ENCODE assay signal across 8 mouse cellular contexts in genomic region chr13:21716540-21717391, GRCm38 (mm10). TPM values are rescaled to one million over a fixed set of nuclear protein-coding genes. Genes with fewer than 3 reads are reported as not detected.
DNase-seq lines count a peak whose midpoint lies in the region; ATAC-seq and TF ChIP-seq lines count a peak whose summit lies in the region.
"Not testable (repeated sequence)": the region's sequence is repeated elsewhere in the genome, so short reads cannot be mapped to it uniquely, and the experiment has no call there.

No protein-coding gene starts in this region.

- not testable (repeated sequence) for H3K9me3 ChIP-seq in heart, embryonic 15.5 days (replicated peaks); kidney, embryonic 14.5 days (ENCODE audit: control insufficient read depth, low read length); liver, embryonic 16.5 days (replicated peaks; ENCODE audit: control insufficient read depth, low read length); stomach, embryonic 15.5 days

- peak overlapping the region; percentile 91 for H3K27ac ChIP-seq in heart, embryonic 15.5 days
- peak overlapping the region; percentile 99 for H3K27ac ChIP-seq in kidney, embryonic 14.5 days (ENCODE audit: low read depth, low read length)
- H3K27ac ChIP-seq in liver, embryonic 16.5 days (ENCODE audit: low read length), result peak overlapping the region; percentile 97
- peak overlapping the region; percentile 96 for H3K27ac ChIP-seq in stomach, embryonic 15.5 days

- DNase-seq in CD4-positive, CD25-positive, alpha-beta regulatory T cell, adult 2 months (ENCODE audit: low read depth, low spot score), result peak; percentile 42
- DNase-seq in brain, embryonic 14.5 days (ENCODE audit: low read depth), result not testable (repeated sequence)
- peak; percentile 36 to 49 for DNase-seq in monocyte, adult 2 months (ENCODE audit: low read depth in 1 of 2, low spot score in 2 of 2)

- not testable (repeated sequence) for H3K27me3 ChIP-seq in heart, embryonic 15.5 days; kidney, embryonic 14.5 days (ENCODE audit: control insufficient read depth, insufficient read depth, low read length); liver, embryonic 16.5 days (ENCODE audit: control insufficient read depth, insufficient read depth, low read depth, low read length); stomach, embryonic 15.5 days (replicated peaks)

- not testable (repeated sequence) for H3K36me3 ChIP-seq in heart, embryonic 15.5 days; kidney, embryonic 14.5 days (ENCODE audit: control insufficient read depth, insufficient read depth, low read length); liver, embryonic 16.5 days (ENCODE audit: control insufficient read depth, insufficient read depth); stomach, embryonic 15.5 days

- peaks cover 27% of the 10 kb centered on the region for H3K4me1 ChIP-seq in heart, embryonic 15.5 days (replicated peaks)
- H3K4me1 ChIP-seq in kidney, embryonic 14.5 days (ENCODE audit: control insufficient read depth, insufficient read depth, low read length), result peaks cover 13% of the 10 kb centered on the region; the same call in 1 of the 2 replicates
- peaks cover 30% of the 10 kb centered on the region for H3K4me1 ChIP-seq in liver, embryonic 16.5 days (ENCODE audit: control insufficient read depth, low read depth, low read length)
- peaks cover 21% of the 10 kb centered on the region for H3K4me1 ChIP-seq in stomach, embryonic 15.5 days

- TF ChIP-seq CTCF in brain, embryonic 14.5 days (IDR thresholded peaks at IDR 0.05; ENCODE audit: borderline replicate concordance, extremely low read depth, insufficient read depth, insufficient read length), result not testable (repeated sequence)

- TF ChIP-seq POLR2A in brain, embryonic 14.5 days (IDR thresholded peaks at IDR 0.05; ENCODE audit: borderline replicate concordance, extremely low read depth, insufficient read depth, insufficient read length, poor library complexity, severe bottlenecking), result peak; percentile 28; the same call in 1 of the 2 replicates

- H3K9ac ChIP-seq in heart, embryonic 15.5 days, result peak overlapping the region; percentile 63
- peak overlapping the region; percentile 81 for H3K9ac ChIP-seq in kidney, embryonic 14.5 days (ENCODE audit: low read depth, low read length)
- H3K9ac ChIP-seq in liver, embryonic 16.5 days (ENCODE audit: low read depth, low read length), result peak overlapping the region; percentile 79
- peak overlapping the region; percentile 50 for H3K9ac ChIP-seq in stomach, embryonic 15.5 days

- H3K4me3 ChIP-seq in heart, embryonic 15.5 days, result peak overlapping the region; percentile 49
- H3K4me3 ChIP-seq in kidney, embryonic 14.5 days (ENCODE audit: low read length), result peak overlapping the region; percentile 47
- H3K4me3 ChIP-seq in liver, embryonic 16.5 days (ENCODE audit: low read depth, low read length), result peak overlapping the region; percentile 55
- H3K4me3 ChIP-seq in stomach, embryonic 15.5 days (replicated peaks), result peak overlapping the region; percentile 46

- peak overlapping the region; percentile 83 for H3K4me2 ChIP-seq in heart, embryonic 15.5 days
- H3K4me2 ChIP-seq in kidney, embryonic 14.5 days (replicated peaks; ENCODE audit: low read depth, low read length), result peak overlapping the region; percentile 76
- peak overlapping the region; percentile 82 for H3K4me2 ChIP-seq in liver, embryonic 16.5 days (ENCODE audit: low read depth, low read length)
- H3K4me2 ChIP-seq in stomach, embryonic 15.5 days, result peak overlapping the region; percentile 69

- peak; percentile 13 for ATAC-seq in erythroid progenitor cell, adult 5-6 weeks (replicated peaks; ENCODE audit: low FRiP score, poor library complexity, severe bottlenecking)
- ATAC-seq in heart, embryonic 15.5 days (replicated peaks; ENCODE audit: insufficient number of reproducible peaks, insufficient read depth, low FRiP score, low read depth), result 0 out of 2 replicates have a peak, but pooled peaks have one; percentile 5
- not testable (repeated sequence) for ATAC-seq in kidney, embryonic 14.5 days (ENCODE audit: low FRiP score, low TSS enrichment); stomach, embryonic 15.5 days (ENCODE audit: insufficient read depth, low FRiP score, low read depth)
- ATAC-seq in liver, embryonic 16.5 days (ENCODE audit: low read depth), result peak; percentile 5; the same call in 1 of the 2 replicates

- 0% methylated on average over 15 of the region's 38 CpGs for WGBS in heart, embryonic 15.5 days
- WGBS in kidney, embryonic 14.5 days, result under 1% methylated on average over 9 of the region's 38 CpGs
- WGBS in liver, embryonic 16.5 days (ENCODE audit: insufficient replicate concordance), result 1% methylated on average over 9 of the region's 38 CpGs
- under 1% methylated on average over 16 of the region's 38 CpGs for WGBS in stomach, embryonic 15.5 days

RNA-seq across cellular contexts. Expression of gene Hist1h2ai, which starts 0.5 kb away (rescaled TPM):
- 14.3 and 24.3 TPM in 2 replicates for polyA plus RNA-seq in brain, embryonic 14.5 days (2012; rRNA removed)
- 22.6 and 24.1 TPM in 2 replicates for total RNA-seq in erythroid progenitor cell, adult 5-6 weeks (2015; ENCODE audit: low replicate concordance)
- 2,450 and 5,888 TPM in 2 replicates for total RNA-seq in erythroid progenitor cell, adult 5-6 weeks (2017; ENCODE audit: low replicate concordance)
- polyA plus RNA-seq in heart, embryonic 15.5 days (2015; fragmentation: Nextera tagmentation; extraction: Ambion mirVana), result 9.9 and 11.4 TPM in 2 replicates
- polyA plus RNA-seq in kidney, embryonic 14.5 days (2014; fragmentation: Nextera tagmentation; extraction: Ambion mirVana), result 28.1 and 88.2 TPM in 2 replicates
- 18.6 and 20.0 TPM in 2 replicates for polyA plus RNA-seq in liver, embryonic 16.5 days (2015; fragmentation: Nextera tagmentation; extraction: Ambion mirVana)
- 25.1 TPM in 2 replicates for polyA plus RNA-seq in stomach, embryonic 15.5 days (2015; fragmentation: Nextera tagmentation; extraction: Ambion mirVana)

RNA-seq across cellular contexts. Expression of gene Hist1h3h, which starts 0.7 kb away (rescaled TPM):
- polyA plus RNA-seq in brain, embryonic 14.5 days (2012; rRNA removed), result 39.0 and 49.4 TPM in 2 replicates
- 64.9 and 143 TPM in 2 replicates for total RNA-seq in erythroid progenitor cell, adult 5-6 weeks (2015; ENCODE audit: low replicate concordance)
- total RNA-seq in erythroid progenitor cell, adult 5-6 weeks (2017; ENCODE audit: low replicate concordance), result 379 and 793 TPM in 2 replicates
- 1.5 and 5.4 TPM in 2 replicates for polyA plus RNA-seq in heart, embryonic 15.5 days (2015; fragmentation: Nextera tagmentation; extraction: Ambion mirVana)
- polyA plus RNA-seq in kidney, embryonic 14.5 days (2014; fragmentation: Nextera tagmentation; extraction: Ambion mirVana), result 11.7 and 35.9 TPM in 2 replicates
- 4.4 and 13.9 TPM in 2 replicates for polyA plus RNA-seq in liver, embryonic 16.5 days (2015; fragmentation: Nextera tagmentation; extraction: Ambion mirVana)
- 4.7 and 6.3 TPM in 2 replicates for polyA plus RNA-seq in stomach, embryonic 15.5 days (2015; fragmentation: Nextera tagmentation; extraction: Ambion mirVana)

RNA-seq across cellular contexts. Expression of gene Hist1h2bl, which starts 0.8 kb away (rescaled TPM):
- 11.3 and 14.5 TPM in 2 replicates for polyA plus RNA-seq in brain, embryonic 14.5 days (2012; rRNA removed)
- 989 and 1,130 TPM in 2 replicates for total RNA-seq in erythroid progenitor cell, adult 5-6 weeks (2015; ENCODE audit: low replicate concordance)
- 1,595 and 2,060 TPM in 2 replicates for total RNA-seq in erythroid progenitor cell, adult 5-6 weeks (2017; ENCODE audit: low replicate concordance)
- polyA plus RNA-seq in heart, embryonic 15.5 days (2015; fragmentation: Nextera tagmentation; extraction: Ambion mirVana), result 0.47 and 1.3 TPM in 2 replicates
- 3.3 and 5.5 TPM in 2 replicates for polyA plus RNA-seq in kidney, embryonic 14.5 days (2014; fragmentation: Nextera tagmentation; extraction: Ambion mirVana)
- polyA plus RNA-seq in liver, embryonic 16.5 days (2015; fragmentation: Nextera tagmentation; extraction: Ambion mirVana), result 3.5 and 6.2 TPM in 2 replicates
- 1.4 and 4.4 TPM in 2 replicates for polyA plus RNA-seq in stomach, embryonic 15.5 days (2015; fragmentation: Nextera tagmentation; extraction: Ambion mirVana)

RNA-seq across cellular contexts. Expression of gene Hist1h2bm, which starts 5.1 kb away (rescaled TPM):
- 17.0 and 18.2 TPM in 2 replicates for polyA plus RNA-seq in brain, embryonic 14.5 days (2012; rRNA removed)
- total RNA-seq in erythroid progenitor cell, adult 5-6 weeks (2015; ENCODE audit: low replicate concordance), result 396 and 580 TPM in 2 replicates
- 1,330 and 1,438 TPM in 2 replicates for total RNA-seq in erythroid progenitor cell, adult 5-6 weeks (2017; ENCODE audit: low replicate concordance)
- polyA plus RNA-seq in heart, embryonic 15.5 days (2015; fragmentation: Nextera tagmentation; extraction: Ambion mirVana), result 1.3 and 2.3 TPM in 2 replicates
- polyA plus RNA-seq in kidney, embryonic 14.5 days (2014; fragmentation: Nextera tagmentation; extraction: Ambion mirVana), result 6.8 and 12.6 TPM in 2 replicates
- polyA plus RNA-seq in liver, embryonic 16.5 days (2015; fragmentation: Nextera tagmentation; extraction: Ambion mirVana), result 5.9 and 9.8 TPM in 2 replicates
- 2.5 and 3.3 TPM in 2 replicates for polyA plus RNA-seq in stomach, embryonic 15.5 days (2015; fragmentation: Nextera tagmentation; extraction: Ambion mirVana)

RNA-seq across cellular contexts. Expression of gene Hist1h4j, which starts 18.1 kb away (rescaled TPM):
- 17.8 and 19.9 TPM in 2 replicates for polyA plus RNA-seq in brain, embryonic 14.5 days (2012; rRNA removed)
- total RNA-seq in erythroid progenitor cell, adult 5-6 weeks (2015; ENCODE audit: low replicate concordance), result 12.6 and 18.4 TPM in 2 replicates
- 900 and 1,530 TPM in 2 replicates for total RNA-seq in erythroid progenitor cell, adult 5-6 weeks (2017; ENCODE audit: low replicate concordance)
- polyA plus RNA-seq in heart, embryonic 15.5 days (2015; fragmentation: Nextera tagmentation; extraction: Ambion mirVana), result 0.66 and 0.67 TPM in 2 replicates
- 2.4 and 2.6 TPM in 2 replicates for polyA plus RNA-seq in kidney, embryonic 14.5 days (2014; fragmentation: Nextera tagmentation; extraction: Ambion mirVana)
- polyA plus RNA-seq in liver, embryonic 16.5 days (2015; fragmentation: Nextera tagmentation; extraction: Ambion mirVana), result 0.99 and 1.0 TPM in 2 replicates
- 2.9 and 3.6 TPM in 2 replicates for polyA plus RNA-seq in stomach, embryonic 15.5 days (2015; fragmentation: Nextera tagmentation; extraction: Ambion mirVana)
